Mouse (Mus musculus): ENCODE results near the gene Syngr4.

DNA sequence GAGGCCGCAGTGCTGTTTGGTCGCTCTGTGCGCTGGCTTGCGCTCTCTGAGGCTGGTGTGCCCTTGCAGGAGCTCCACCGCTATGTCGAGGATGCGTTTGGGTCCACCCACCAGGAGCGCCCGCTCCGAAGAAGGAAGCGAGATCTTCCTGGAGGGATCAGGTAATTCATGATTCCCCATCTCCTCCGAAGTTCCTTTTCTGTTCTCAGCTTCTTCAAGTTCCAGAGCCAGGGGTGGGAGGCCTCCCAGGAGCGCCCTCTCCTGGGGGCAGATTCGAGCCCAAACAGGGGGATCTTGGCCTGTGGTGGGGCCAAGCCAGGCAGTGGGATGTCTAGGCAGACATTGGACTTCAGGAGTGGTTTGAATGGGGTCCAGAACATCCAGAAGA, 27.9 kb upstream of the Syngr4 start:
- peak; percentile 66 for TF ChIP-seq CTCF (IDR thresholded peaks at IDR 0.05; ENCODE audit: low read depth, low read length)
- no peak for TF ChIP-seq POLR2A (IDR thresholded peaks at IDR 0.05; ENCODE audit: insufficient read depth, low read length)
- no peak for TF ChIP-seq EP300 (IDR thresholded peaks at IDR 0.05; ENCODE audit: insufficient read depth, low read depth, low read length)

All from ES-Bruce4 (cell line).